Mouse (Mus musculus) myocyte (in vitro differentiated cells): ENCODE measurements around the gene Dpf1.

ENCODE experiments used
- CEBPB ChIP-seq: IDR thresholded peaks from 2 replicates; pipeline ENCODE4 v1.6.1; 2011; ENCODE audit warnings: mild to moderate bottlenecking, moderate library complexity; ENCODE audit not compliant: poor library complexity, insufficient read depth, severe bottlenecking
- MAX ChIP-seq: IDR thresholded peaks from one replicate; pipeline ENCODE4 v1.6.1; 2011; ENCODE audit warnings: low read depth, mild to moderate bottlenecking, control low read depth
- MYOD1 ChIP-seq, 3 experiments: IDR thresholded peaks; one replicate each; pipeline ENCODE4 v1.6.1; 2011; ENCODE audit warnings: control low read depth in 2 of 3, low read depth in 2 of 3, mild to moderate bottlenecking in 2 of 3, moderate library complexity in 1 of 3; ENCODE audit not compliant: insufficient read length in 2 of 3, control insufficient read depth in 1 of 3
- MYOG ChIP-seq, 3 experiments: IDR thresholded peaks; one replicate each; pipeline ENCODE4 v1.6.1; 2011; ENCODE audit warnings: control low read depth in 2 of 3, low read depth in 2 of 3, mild to moderate bottlenecking in 2 of 3; ENCODE audit not compliant: insufficient read length in 2 of 3, control insufficient read depth in 1 of 3, insufficient read depth in 1 of 3
- POLR2A ChIP-seq: IDR thresholded peaks from one replicate; pipeline ENCODE4 v1.6.1; 2011; ENCODE audit warnings: low read depth, mild to moderate bottlenecking, control low read depth, moderate library complexity; ENCODE audit not compliant: insufficient read length
- SRF ChIP-seq: IDR thresholded peaks from one replicate; pipeline ENCODE4 v1.6.1; 2011; ENCODE audit warnings: low read depth; ENCODE audit not compliant: control insufficient read depth, insufficient read length
- TCF12 ChIP-seq: IDR thresholded peaks from one replicate; pipeline ENCODE4 v1.6.1; 2011; ENCODE audit warnings: mild to moderate bottlenecking, control low read depth; ENCODE audit not compliant: poor library complexity, insufficient read depth, severe bottlenecking
- TCF3 ChIP-seq: IDR thresholded peaks from one replicate; pipeline ENCODE4 v1.6.1; 2011; ENCODE audit warnings: low read depth, control low read depth; ENCODE audit not compliant: insufficient read length
- USF1 ChIP-seq: IDR thresholded peaks from one replicate; pipeline ENCODE4 v1.6.1; 2011; ENCODE audit warnings: low read depth, mild to moderate bottlenecking, control low read depth, moderate library complexity

GRCm38 (mm10) chr7:29352246-29352645 is 48.5 kb downstream of the Dpf1 start:
- TF ChIP-seq POLR2A (no peak), MAX (no peak), MYOG (IDR thresholded peaks at IDR 0.05; ENCODE audit: control insufficient read depth in 1 of 3, insufficient read depth in 1 of 3, insufficient read length in 2 of 3, low read depth in 2 of 3) (no peak), TCF12 (no peak), MYOD1 (IDR thresholded peaks at IDR 0.05; ENCODE audit: control insufficient read depth in 1 of 3, insufficient read length in 2 of 3, low read depth in 2 of 3) (no peak), USF1 (no peak), SRF (no peak), TCF3 (no peak), CEBPB (no peak)
